Mouse (Mus musculus) cerebellum, adult 2 months (tissue): ENCODE measurements around the gene Ldhc.

Experiments
- CTCF ChIP-seq: fragments of 200-500 bp; IDR thresholded peaks from 2 replicates; pipeline ENCODE4 v1.5.1; 2011; ENCODE audit warnings: low read depth, mild to moderate bottlenecking, control low read depth, low read length, moderate library complexity, borderline replicate concordance; ENCODE audit not compliant: insufficient read depth
- POLR2A ChIP-seq: fragments of 200-500 bp; IDR thresholded peaks from 2 replicates; pipeline ENCODE4 v1.6.1; 2011; ENCODE audit warnings: low read length, control low read depth, borderline replicate concordance; ENCODE audit not compliant: insufficient read depth

- TF ChIP-seq CTCF (no peak), POLR2A (no peak)
Measured at GRCm38 (mm10) chr7:46851026-46851425, 10.0 kb upstream of the Ldhc start.
